Mouse (Mus musculus) megakaryocyte, adult 5-6 weeks (primary cell): ENCODE measurements around the gene Diras2. TPM values are rescaled to one million over a fixed set of nuclear protein-coding genes. Genes with fewer than 3 reads are reported as not detected.
A peak's percentile ranks its signal among the peaks of the same experiment; 100 is the strongest.

Experiments used
- ATAC-seq: 2 replicates; pipeline ENCODE4 v1.8.0; 2016; ENCODE audit warnings: mild to moderate bottlenecking, inconsistent platforms; ENCODE audit not compliant: poor library complexity, severe bottlenecking
- total RNA-seq, 2 experiments: library from RNA; stranded (forward) in 1 of 2; stranded (reverse) in 1 of 2; fragments of 153-499, 151-499 nt in 1 of 2; fragments of 221-1000, 200-1000 nt in 1 of 2; gene quantifications; 2 replicates each; pipeline versions ENCODE4 v1.2.3 to v1.2.4; 2015 to 2017

Gene Diras2
- total RNA-seq, 2 experiments from 2014 or later, result 0.04 to 0.54 TPM

GRCm38 (mm10) chr13:52469795-52470690, 61.0 kb downstream of the Diras2 start:
- no peak for ATAC-seq

- no peak for ATAC-seq
Measured at GRCm38 (mm10) chr13:52465141-52465540, 65.9 kb downstream of the Diras2 start.

GRCm38 (mm10) chr13:52459982-52460381, 71.1 kb downstream of the Diras2 start:
- ATAC-seq, result no peak

DNA sequence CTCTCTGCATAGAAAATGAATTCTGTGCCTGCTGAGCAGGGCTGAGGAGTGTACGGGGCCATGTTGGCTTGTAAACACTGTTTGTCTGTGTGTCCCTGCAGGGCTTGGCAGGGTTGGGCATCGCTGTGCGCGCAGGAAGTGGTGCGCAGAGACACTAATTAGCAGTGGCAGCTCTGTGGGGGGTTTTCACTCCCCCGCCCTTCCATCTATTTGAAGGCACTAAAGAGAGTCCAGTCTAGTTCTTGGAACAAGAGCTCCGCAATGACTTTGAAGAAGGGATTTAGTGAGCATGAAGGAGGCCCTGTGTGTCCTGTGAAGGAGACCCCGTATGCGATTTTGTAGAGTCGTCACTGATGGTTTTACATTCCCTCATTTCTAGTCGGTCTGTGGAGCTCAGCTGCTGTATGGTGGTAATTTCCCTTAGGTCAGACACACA, 73.2 kb downstream of the Diras2 start:
- no peak for ATAC-seq

GRCm38 (mm10) chr13:52457177-52457888, 73.7 kb downstream of the Diras2 start:
- ATAC-seq, result no peak

DNA sequence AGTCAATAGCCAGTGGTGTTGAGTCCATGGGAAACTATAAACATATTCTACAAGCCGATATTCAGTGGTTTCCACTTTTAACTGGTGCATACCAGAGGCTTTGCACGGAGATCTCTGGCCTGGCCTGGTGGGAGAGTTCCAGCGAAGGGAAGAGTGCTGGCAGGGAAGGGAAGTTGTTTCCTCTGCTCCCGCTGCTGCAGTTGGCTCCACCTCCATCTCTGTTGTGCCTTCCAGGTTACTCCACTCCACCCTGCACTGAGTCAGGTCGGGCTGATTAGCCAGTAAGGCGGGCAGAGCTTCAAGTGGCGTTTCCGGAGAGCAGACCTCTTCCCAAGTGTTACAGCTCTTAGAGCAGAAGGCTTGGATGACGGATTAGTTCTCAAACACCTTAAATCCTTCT, 75.8 kb downstream of the Diras2 start:
- ATAC-seq, result no peak

DNA sequence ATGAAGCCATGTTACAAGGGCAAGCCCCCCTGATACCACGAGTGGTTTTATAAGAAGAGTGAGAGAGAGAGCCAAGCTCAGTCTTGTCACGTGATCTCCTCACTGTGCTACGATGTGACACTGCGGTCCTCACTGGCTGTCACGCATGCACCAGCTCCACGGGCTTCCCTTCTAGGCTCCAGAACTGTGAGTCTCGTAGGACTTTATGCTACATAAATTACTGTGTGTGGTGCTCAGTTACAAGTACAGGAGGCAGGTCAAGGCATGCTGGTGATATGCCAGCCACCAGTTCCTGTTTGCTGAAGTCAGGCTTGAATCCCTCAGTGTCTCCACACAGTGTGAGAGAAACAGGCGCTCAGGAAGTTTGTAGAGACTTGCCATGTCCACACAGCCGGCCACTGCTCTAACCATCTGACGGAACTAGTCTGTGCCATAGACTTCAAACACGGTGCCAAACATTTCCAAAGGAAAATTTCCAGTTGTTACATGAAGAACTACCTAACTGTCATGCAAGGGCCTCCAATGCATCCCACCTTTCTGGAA, 76.3 kb downstream of the Diras2 start:
- ATAC-seq, result 0 out of 2 replicates have a peak, but pooled peaks have one; percentile 15

Other genes starting within 250 kb of the Diras2 start
- 87.8 and 90.2 TPM in 2 replicates for gene Syk, start 51.9 kb upstream of the Diras2 start, total RNA-seq (2015)
- 157 and 178 TPM in 2 replicates for gene Syk, start 51.9 kb upstream of the Diras2 start, total RNA-seq (2017)